Mouse (Mus musculus): Measurements from ENCODE around the gene Clstn1. TPM values are rescaled to one million over a fixed set of nuclear protein-coding genes. Genes with fewer than 3 reads are reported as not detected.

Gene Clstn1
- polyA plus RNA-seq, 1 experiment from 2014 or later: 57.4 TPM

DNA sequence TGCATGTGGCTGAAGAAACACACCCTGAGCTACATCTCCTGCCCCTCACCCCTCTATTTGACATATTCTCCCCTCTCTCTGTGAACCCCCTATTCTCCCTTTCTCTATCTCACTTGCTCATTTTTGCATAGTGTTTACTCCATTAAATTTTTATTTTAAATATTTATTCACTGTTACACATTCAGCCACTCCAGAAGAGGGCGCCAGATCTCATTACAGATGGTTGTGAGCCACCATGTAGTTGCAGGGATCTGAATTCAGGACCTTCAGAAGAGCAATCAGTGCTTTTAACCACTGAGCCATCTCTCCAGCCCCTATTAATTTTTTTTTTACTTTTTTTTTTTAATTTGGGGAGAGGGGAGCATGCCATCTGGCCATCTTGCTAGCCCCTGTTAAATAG, 3.9 kb downstream of the Clstn1 start:
- Histone ChIP-seq H3K4me1 (replicated peaks) (peaks cover 55% of the 10 kb centered on the region), H3K27me3 (ENCODE audit: insufficient read depth, poor library complexity, severe bottlenecking) (peaks cover 40% of the 10 kb centered on the region), H3K27ac (no peak overlapping the region), H3K36me3 (peaks cover 8% of the 10 kb centered on the region; the same call in 1 of the 2 replicates), H3K4me3 (no peak overlapping the region), H3K9me3 (0 out of 2 replicates have a peak, but pooled peaks cover 3% of the 10 kb centered on the region)
- 86% methylated on average over 1 of the region's 1 CpGs for WGBS
- DNase-seq (ENCODE audit: low spot score): no peak

DNA sequence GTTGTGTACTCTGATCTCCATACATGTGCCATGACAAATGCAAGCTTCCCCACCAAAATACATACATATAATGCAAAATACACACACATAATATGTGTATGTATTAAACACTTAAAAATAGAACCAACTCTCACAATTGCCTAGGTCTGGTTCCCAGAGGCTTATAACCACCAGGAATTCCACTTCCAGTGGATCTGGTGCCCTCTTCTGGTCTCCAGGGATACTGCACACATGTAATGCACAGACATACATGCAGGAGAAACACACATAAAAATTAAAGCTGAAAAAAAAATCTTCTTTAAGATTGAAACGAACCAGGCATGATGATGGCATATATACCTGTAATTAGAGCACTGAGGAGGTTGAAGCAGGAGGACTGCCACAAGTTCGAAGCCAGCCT, 5.2 kb downstream of the Clstn1 start:
- 0 out of 2 replicates have a peak, but pooled peaks cover 3% of the 10 kb centered on the region for H3K9me3 ChIP-seq
- no peak for DNase-seq (ENCODE audit: low spot score)
- 90% methylated on average over 2 of the region's 2 CpGs for WGBS

DNA sequence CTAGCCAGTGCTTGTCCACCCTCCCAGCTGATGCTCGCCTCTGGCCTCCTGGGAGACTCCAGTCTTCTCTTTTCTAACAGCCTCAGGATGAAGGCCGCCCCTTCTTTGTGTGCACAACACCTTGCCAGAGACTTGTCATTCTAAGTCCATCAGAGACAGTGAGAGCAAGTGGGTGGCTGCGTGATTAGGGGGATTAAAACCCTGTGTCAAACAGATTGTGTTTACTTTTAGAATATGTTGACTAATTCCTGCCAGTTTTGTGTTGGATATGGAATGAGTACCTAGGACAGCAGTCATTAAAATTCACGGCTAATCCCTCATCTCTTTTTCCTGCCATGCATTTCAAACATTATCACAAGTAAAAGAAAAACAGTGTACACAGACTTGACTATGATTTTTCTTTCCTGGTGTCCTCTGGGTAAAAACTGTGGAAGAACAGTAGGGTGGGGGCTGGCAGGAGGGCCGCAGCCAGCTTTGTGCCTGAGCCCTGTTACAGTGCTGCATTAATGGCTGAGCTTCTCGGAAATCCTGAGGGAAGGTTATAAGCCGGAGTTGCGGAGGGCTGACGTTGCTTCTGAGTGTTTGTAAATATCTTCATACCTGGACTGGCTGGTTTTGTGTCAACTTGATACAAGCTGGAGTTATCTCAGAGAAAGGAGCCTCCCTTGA, 8.8 kb downstream of the Clstn1 start:
- DNase-seq (ENCODE audit: low spot score): no peak
- H3K27ac ChIP-seq: no peak overlapping the region
- 87% methylated on average over 9 of the region's 9 CpGs for WGBS
- H3K4me1 ChIP-seq (replicated peaks): peaks cover 31% of the 10 kb centered on the region
- peaks cover 8% of the 10 kb centered on the region; the same call in 1 of the 2 replicates for H3K36me3 ChIP-seq
- H3K4me3 ChIP-seq: no peak overlapping the region
- H3K9me3 ChIP-seq: 0 out of 2 replicates have a peak, but pooled peaks cover 3% of the 10 kb centered on the region
- no peaks in the 10 kb centered on the region for H3K27me3 ChIP-seq (ENCODE audit: insufficient read depth, poor library complexity, severe bottlenecking)

More for the DNA sequence above, 5.2 kb downstream of the Clstn1 start:
- H3K4me1 ChIP-seq (replicated peaks): peaks cover 42% of the 10 kb centered on the region
- H3K27me3 ChIP-seq (ENCODE audit: insufficient read depth, poor library complexity, severe bottlenecking): peaks cover 30% of the 10 kb centered on the region
- peaks cover 8% of the 10 kb centered on the region; the same call in 1 of the 2 replicates for H3K36me3 ChIP-seq
- no peak overlapping the region for H3K4me3 ChIP-seq
- no peak overlapping the region for H3K27ac ChIP-seq

DNA sequence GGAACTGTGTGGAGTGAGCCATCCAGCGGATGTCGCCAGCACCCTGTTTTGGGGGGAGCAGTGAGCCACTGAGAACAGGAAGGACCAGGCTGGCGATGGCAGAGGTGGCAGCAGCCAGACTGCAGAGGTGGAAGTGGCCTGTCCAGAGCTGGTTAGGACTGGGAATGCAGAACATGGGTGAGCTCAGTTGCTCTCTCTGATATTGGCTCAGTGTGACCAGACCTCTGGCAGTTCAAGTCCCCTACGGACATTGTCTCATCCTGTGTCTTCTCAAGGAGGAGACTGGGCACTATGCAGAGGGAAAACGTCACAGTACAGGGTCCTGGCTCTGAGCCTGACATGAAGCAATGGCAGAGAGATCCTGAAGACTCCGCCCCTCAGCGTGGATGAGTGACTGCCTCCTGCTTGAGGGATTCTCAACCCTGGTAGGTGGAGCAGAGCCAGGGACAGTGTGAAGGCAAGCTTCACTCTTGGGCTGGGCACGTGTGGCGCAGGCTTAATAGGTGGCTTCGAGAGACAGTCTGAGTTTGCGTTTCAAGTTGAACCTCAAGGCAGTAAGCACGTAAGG, 11.5 kb downstream of the Clstn1 start:
- no peak overlapping the region for H3K4me3 ChIP-seq
- no peak overlapping the region for H3K27ac ChIP-seq
- WGBS: 82% methylated on average over 12 of the region's 12 CpGs
- H3K4me1 ChIP-seq (replicated peaks): peaks cover 50% of the 10 kb centered on the region
- no peak for DNase-seq (ENCODE audit: low spot score)
- H3K9me3 ChIP-seq: no peaks in the 10 kb centered on the region
- 0 out of 2 replicates have a peak, but pooled peaks cover 3% of the 10 kb centered on the region for H3K36me3 ChIP-seq
- H3K27me3 ChIP-seq (ENCODE audit: insufficient read depth, poor library complexity, severe bottlenecking): no peaks in the 10 kb centered on the region

DNA sequence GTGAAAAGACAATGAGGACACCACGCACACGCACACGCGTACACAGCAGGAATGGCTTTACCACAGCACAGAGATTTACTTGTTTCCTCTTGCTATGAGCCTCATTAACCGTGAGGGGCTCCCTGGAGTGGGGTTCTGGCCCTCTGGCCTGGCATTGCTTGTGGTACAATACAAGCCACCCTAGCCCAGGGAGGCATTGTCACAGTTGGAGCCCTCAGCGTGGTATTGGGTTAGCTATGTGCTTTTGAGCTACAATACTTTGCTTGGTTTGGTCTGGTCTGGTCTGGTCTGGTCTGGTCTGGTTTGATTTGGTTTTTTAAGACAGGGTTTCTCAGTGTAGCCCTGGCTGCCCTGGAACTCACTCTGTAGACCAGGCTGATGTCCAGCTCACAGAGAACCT, 13.3 kb downstream of the Clstn1 start:
- Histone ChIP-seq H3K27ac (no peak overlapping the region), H3K9me3 (0 out of 2 replicates have a peak, but pooled peaks cover 3% of the 10 kb centered on the region), H3K4me1 (replicated peaks) (peaks cover 38% of the 10 kb centered on the region), H3K4me3 (no peak overlapping the region), H3K27me3 (ENCODE audit: insufficient read depth, poor library complexity, severe bottlenecking) (no peaks in the 10 kb centered on the region), H3K36me3 (0 out of 2 replicates have a peak, but pooled peaks cover 4% of the 10 kb centered on the region)
- WGBS: 92% methylated on average over 6 of the region's 6 CpGs
- DNase-seq (ENCODE audit: low spot score): no peak

GRCm38 (mm10) chr4:149600130-149600529, 13.9 kb downstream of the Clstn1 start:
- DNase-seq (ENCODE audit: low spot score): no peak
- Histone ChIP-seq H3K4me1 (replicated peaks) (peaks cover 34% of the 10 kb centered on the region), H3K36me3 (0 out of 2 replicates have a peak, but pooled peaks cover 2% of the 10 kb centered on the region), H3K27ac (no peak overlapping the region), H3K9me3 (0 out of 2 replicates have a peak, but pooled peaks cover 3% of the 10 kb centered on the region), H3K27me3 (ENCODE audit: insufficient read depth, poor library complexity, severe bottlenecking) (no peaks in the 10 kb centered on the region), H3K4me3 (no peak overlapping the region)
- 93% methylated on average over 4 of the region's 4 CpGs for WGBS

- H3K9me3 ChIP-seq: 0 out of 2 replicates have a peak, but pooled peaks cover 3% of the 10 kb centered on the region
- WGBS: 44% methylated on average over 4 of the region's 4 CpGs
- no peaks in the 10 kb centered on the region for H3K27me3 ChIP-seq (ENCODE audit: insufficient read depth, poor library complexity, severe bottlenecking)
- H3K27ac ChIP-seq: peak overlapping the region; percentile 45; the same call in 1 of the 2 replicates
- H3K4me3 ChIP-seq: no peak overlapping the region
- no peak for DNase-seq (ENCODE audit: low spot score)
- peaks cover 47% of the 10 kb centered on the region for H3K4me1 ChIP-seq (replicated peaks)
- 0 out of 2 replicates have a peak, but pooled peaks cover 2% of the 10 kb centered on the region for H3K36me3 ChIP-seq
These were observed 15.2 kb downstream of the Clstn1 start for GRCm38 (mm10) chr4:149601484-149601883.

DNA sequence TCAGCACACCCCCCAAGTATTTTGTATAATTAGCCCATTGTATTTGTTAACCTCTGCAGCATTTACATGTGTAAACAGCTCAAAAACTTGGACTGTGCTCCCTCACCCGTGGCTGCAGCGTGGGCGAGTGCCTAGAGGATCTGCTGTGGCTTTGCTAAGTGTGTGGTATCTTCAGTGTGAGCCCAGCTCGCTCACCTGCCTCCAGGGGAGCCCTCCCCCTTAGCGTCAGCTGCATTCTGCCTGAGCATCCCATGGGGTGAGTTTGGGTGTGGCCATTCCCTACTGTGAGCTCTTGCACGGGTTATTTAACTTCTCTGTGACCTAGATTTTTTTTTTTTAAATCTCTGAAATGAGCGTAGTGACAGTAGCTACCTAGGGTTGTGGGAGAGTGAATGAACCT, 16.0 kb downstream of the Clstn1 start:
- WGBS: 52% methylated on average over 7 of the region's 7 CpGs
- DNase-seq (ENCODE audit: low spot score): no peak
- H3K4me3 ChIP-seq: no peak overlapping the region
- H3K9me3 ChIP-seq: 0 out of 2 replicates have a peak, but pooled peaks cover 3% of the 10 kb centered on the region
- no peak overlapping the region for H3K27ac ChIP-seq
- H3K27me3 ChIP-seq (ENCODE audit: insufficient read depth, poor library complexity, severe bottlenecking): no peaks in the 10 kb centered on the region
- 0 out of 2 replicates have a peak, but pooled peaks cover 2% of the 10 kb centered on the region for H3K36me3 ChIP-seq
- peaks cover 55% of the 10 kb centered on the region for H3K4me1 ChIP-seq (replicated peaks)

GRCm38 (mm10) chr4:149603860-149604259, 17.6 kb downstream of the Clstn1 start:
- H3K36me3 ChIP-seq: 0 out of 2 replicates have a peak, but pooled peaks cover 5% of the 10 kb centered on the region
- H3K27me3 ChIP-seq (ENCODE audit: insufficient read depth, poor library complexity, severe bottlenecking): no peaks in the 10 kb centered on the region
- peaks cover 59% of the 10 kb centered on the region for H3K4me1 ChIP-seq (replicated peaks)
- no peak overlapping the region for H3K27ac ChIP-seq
- no peak for DNase-seq (ENCODE audit: low spot score)
- no peak overlapping the region for H3K4me3 ChIP-seq
- H3K9me3 ChIP-seq: 0 out of 2 replicates have a peak, but pooled peaks cover 3% of the 10 kb centered on the region
- WGBS: 64% methylated on average over 1 of the region's 1 CpGs

DNA sequence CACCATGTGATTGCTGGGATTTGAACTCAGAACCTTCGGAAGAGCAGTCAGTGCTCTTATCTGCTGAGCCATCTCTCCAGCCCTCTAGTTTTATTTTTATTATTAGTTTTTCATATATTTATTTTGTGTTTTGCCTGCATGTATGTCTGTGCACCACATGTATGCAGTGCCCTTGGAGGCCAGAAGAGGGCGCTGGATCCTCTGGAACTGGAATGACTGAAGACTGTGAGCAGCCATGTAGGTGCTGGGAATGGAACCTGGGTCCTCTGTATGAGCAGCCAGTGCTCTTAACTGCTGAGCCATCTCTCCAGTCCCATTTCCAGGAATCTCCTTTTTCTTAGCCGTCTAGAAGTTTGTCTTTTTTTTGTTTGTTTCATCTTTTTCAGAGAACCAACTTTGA, 18.2 kb downstream of the Clstn1 start:
- H3K27me3 ChIP-seq (ENCODE audit: insufficient read depth, poor library complexity, severe bottlenecking): no peaks in the 10 kb centered on the region
- 75% methylated on average over 3 of the region's 3 CpGs for WGBS
- 0 out of 2 replicates have a peak, but pooled peaks cover 5% of the 10 kb centered on the region for H3K36me3 ChIP-seq
- DNase-seq (ENCODE audit: low spot score): no peak
- H3K4me3 ChIP-seq: no peak overlapping the region
- peaks cover 56% of the 10 kb centered on the region for H3K4me1 ChIP-seq (replicated peaks)
- H3K9me3 ChIP-seq: 0 out of 2 replicates have a peak, but pooled peaks cover 3% of the 10 kb centered on the region
- H3K27ac ChIP-seq: no peak overlapping the region

DNA sequence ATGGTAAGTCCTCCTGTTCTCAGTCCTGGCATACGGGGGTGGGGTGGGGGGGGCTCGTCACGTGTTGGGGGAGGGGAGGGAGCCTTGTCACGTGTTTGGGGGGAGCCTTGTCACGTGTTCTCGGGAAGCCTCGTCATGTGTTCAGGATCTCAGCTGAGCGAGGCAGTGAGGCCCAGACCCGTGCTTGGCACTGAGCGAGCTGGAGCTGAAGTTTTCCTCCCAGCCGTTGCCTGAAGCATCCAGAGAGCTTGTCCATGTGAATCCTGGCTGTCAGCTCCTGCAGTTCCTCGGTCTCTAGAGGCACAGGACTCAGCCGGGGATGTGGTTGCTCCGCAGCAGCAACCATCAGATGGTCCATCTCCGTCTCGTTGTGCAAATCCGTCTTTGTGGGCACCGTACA, 19.8 kb downstream of the Clstn1 start:
- H3K9me3 ChIP-seq: 0 out of 2 replicates have a peak, but pooled peaks cover 3% of the 10 kb centered on the region
- peaks cover 44% of the 10 kb centered on the region for H3K4me1 ChIP-seq (replicated peaks)
- H3K27ac ChIP-seq: peak overlapping the region; percentile 64; the same call in 1 of the 2 replicates
- H3K4me3 ChIP-seq: no peak overlapping the region
- H3K36me3 ChIP-seq: 0 out of 2 replicates have a peak, but pooled peaks cover 5% of the 10 kb centered on the region
- WGBS: 79% methylated on average over 18 of the region's 18 CpGs
- no peak for DNase-seq (ENCODE audit: low spot score)
- no peaks in the 10 kb centered on the region for H3K27me3 ChIP-seq (ENCODE audit: insufficient read depth, poor library complexity, severe bottlenecking)

GRCm38 (mm10) chr4:149606766-149607358, 20.6 kb downstream of the Clstn1 start:
- Histone ChIP-seq H3K27me3 (ENCODE audit: insufficient read depth, poor library complexity, severe bottlenecking) (no peaks in the 10 kb centered on the region), H3K4me3 (no peak overlapping the region), H3K4me1 (replicated peaks) (peaks cover 36% of the 10 kb centered on the region), H3K27ac (peak overlapping the region; percentile 5; the same call in 1 of the 2 replicates), H3K9me3 (0 out of 2 replicates have a peak, but pooled peaks cover 3% of the 10 kb centered on the region), H3K36me3 (0 out of 2 replicates have a peak, but pooled peaks cover 5% of the 10 kb centered on the region)
- WGBS: 55% methylated on average over 15 of the region's 15 CpGs
- DNase-seq (ENCODE audit: low spot score): no peak

Measured in hindbrain, embryonic 10.5 days (tissue).